Mouse (Mus musculus) megakaryocyte, embryonic 14.5 days (primary cell): Measurements from ENCODE around the gene Igfbp2.

Experiments
- FLI1 ChIP-seq: IDR thresholded peaks from 2 replicates; pipeline ENCODE4 v1.6.1; 2012; ENCODE audit warnings: low read length, inconsistent platforms, mixed read lengths
- GATA1 ChIP-seq: IDR thresholded peaks from 3 replicates; pipeline ENCODE4 v1.6.1; 2012; ENCODE audit warnings: mixed read lengths, low read length, inconsistent platforms, borderline replicate concordance

GRCm38 (mm10) chr1:72796128-72796527 is 28.2 kb upstream of the Igfbp2 start:
- TF ChIP-seq GATA1 (no peak), FLI1 (no peak)
